Mouse (Mus musculus): ENCODE data around the gene Hdac4.

Gene Hdac4

GRCm38 (mm10) chr1:91922235-91923152, 273.0 kb downstream of the Hdac4 start:
- no peak for DNase-seq (ENCODE audit: low spot score in 2 of 2)

GRCm38 (mm10) chr1:91921702-91922101, 273.8 kb downstream of the Hdac4 start:
- DNase-seq (ENCODE audit: low spot score in 2 of 2) = no peak

- DNase-seq (ENCODE audit: low spot score in 2 of 2) = no peak
These were observed 274.2 kb downstream of the Hdac4 start for GRCm38 (mm10) chr1:91921279-91921678.

- DNase-seq (ENCODE audit: low spot score in 2 of 2) = peak; percentile 58 to 66
These were observed 275.4 kb downstream of the Hdac4 start for GRCm38 (mm10) chr1:91920038-91920589.

GRCm38 (mm10) chr1:91918257-91918800, 277.2 kb downstream of the Hdac4 start:
- no peak for DNase-seq (ENCODE audit: low spot score in 2 of 2)

- DNase-seq (ENCODE audit: low spot score in 2 of 2) = no peak
These were observed 277.9 kb downstream of the Hdac4 start for GRCm38 (mm10) chr1:91917596-91917995.

GRCm38 (mm10) chr1:91915961-91916360, 279.5 kb downstream of the Hdac4 start:
- no peak for DNase-seq (ENCODE audit: low spot score in 2 of 2)

GRCm38 (mm10) chr1:91914648-91915047, 280.9 kb downstream of the Hdac4 start:
- no peak for DNase-seq (ENCODE audit: low spot score in 2 of 2)

GRCm38 (mm10) chr1:91913850-91914249, 281.6 kb downstream of the Hdac4 start:
- DNase-seq (ENCODE audit: low spot score in 2 of 2) = no peak

- no peak for DNase-seq (ENCODE audit: low spot score in 2 of 2)
These were observed 283.0 kb downstream of the Hdac4 start for GRCm38 (mm10) chr1:91912227-91913119.

- DNase-seq (ENCODE audit: low spot score in 2 of 2) = no peak
These were observed 290.2 kb downstream of the Hdac4 start for GRCm38 (mm10) chr1:91905268-91905667.

- DNase-seq (ENCODE audit: low spot score in 2 of 2) = no peak
These were observed 292.1 kb downstream of the Hdac4 start for GRCm38 (mm10) chr1:91903241-91903981.

- DNase-seq (ENCODE audit: low spot score in 2 of 2) = no peak
These were observed 298.4 kb downstream of the Hdac4 start for GRCm38 (mm10) chr1:91897078-91897477.

- no peak for DNase-seq (ENCODE audit: low spot score in 2 of 2)
These were observed 301.2 kb downstream of the Hdac4 start for GRCm38 (mm10) chr1:91894286-91894685.

GRCm38 (mm10) chr1:91893598-91893997, 301.9 kb downstream of the Hdac4 start:
- DNase-seq (ENCODE audit: low spot score in 2 of 2) = no peak

GRCm38 (mm10) chr1:91883115-91883514, 312.4 kb downstream of the Hdac4 start:
- DNase-seq (ENCODE audit: low spot score in 2 of 2) = no peak

GRCm38 (mm10) chr1:91880899-91881298, 314.6 kb downstream of the Hdac4 start:
- DNase-seq (ENCODE audit: low spot score in 2 of 2) = peak; percentile 28 to 72

- peak; percentile 65 to 90 for DNase-seq (ENCODE audit: low spot score in 2 of 2)
These were observed 315.3 kb downstream of the Hdac4 start for GRCm38 (mm10) chr1:91880156-91880555.
